Mouse (Mus musculus) kidney, embryonic 16.5 days (tissue): ENCODE measurements around the gene Cacna1d. TPM values are rescaled to one million over a fixed set of nuclear protein-coding genes. Genes with fewer than 3 reads are reported as not detected.

Source experiments
- ATAC-seq: fragments of 200-750 bp; cut with Nextera tagmentation; 2 replicates; pipeline ENCODE4 v1.8.0; 2017; ENCODE audit warnings: moderate TSS enrichment; ENCODE audit not compliant: low FRiP score, low TSS enrichment
- H3K27ac ChIP-seq: fragments of 300-500 bp; sonication (generic); 2 replicates; pipeline ENCODE4 v1.5.1; 2014; ENCODE audit warnings: low read length
- H3K27me3 ChIP-seq: fragments of 300-500 bp; sonication (generic); 2 replicates; pipeline ENCODE4 v1.6.1; 2014; ENCODE audit warnings: low read length, control low read depth, mixed read lengths; ENCODE audit not compliant: insufficient read depth
- H3K36me3 ChIP-seq: fragments of 300-500 bp; sonication (generic); 2 replicates; pipeline ENCODE4 v1.6.1; 2014; ENCODE audit warnings: low read length, control low read depth, mixed read lengths; ENCODE audit not compliant: insufficient read depth
- H3K4me1 ChIP-seq: fragments of 300-500 bp; sonication (generic); 2 replicates; pipeline ENCODE4 v1.6.1; 2014; ENCODE audit warnings: low read length, control low read depth, mixed read lengths; ENCODE audit not compliant: insufficient read depth
- H3K4me2 ChIP-seq: fragments of 300-500 bp; sonication (generic); replicated peaks from 2 replicates; pipeline ENCODE4 v1.6.1; 2014; ENCODE audit warnings: low read depth, low read length
- H3K4me3 ChIP-seq: fragments of 300-500 bp; sonication (generic); 2 replicates; pipeline ENCODE4 v1.5.1; 2014; ENCODE audit warnings: mild to moderate bottlenecking, low read length
- H3K9ac ChIP-seq: fragments of 300-500 bp; sonication (generic); replicated peaks from 2 replicates; pipeline ENCODE4 v1.6.1; 2014; ENCODE audit warnings: low read length
- H3K9me3 ChIP-seq: fragments of 300-500 bp; sonication (generic); 2 replicates; pipeline ENCODE4 v1.6.1; 2016; ENCODE audit warnings: low read length, control low read depth
- WGBS: fragments of 180-500 bp; shearing (Covaris S2); extraction: QIAGEN DNeasy Blood & Tissue Kit; methylation state at CpG from one replicate; pipeline ENCODE4 v1.1.7; 2014; 5-methylcytosine and 5-hydroxymethylcytosine counted together
- polyA plus RNA-seq: library from polyadenylated mRNA; unstranded; fragments of >200 nt; fragmentation: Nextera tagmentation; extraction: Ambion mirVana; gene quantifications from 2 replicates; pipeline ENCODE4 v1.2.1, GENCODE M21; 2015

The Cacna1d gene
- polyA plus RNA-seq, 1 experiment from 2014 or later, result 3.0 TPM

- H3K27ac ChIP-seq, result no peak overlapping the region
- H3K36me3 ChIP-seq, result no peaks in the 10 kb centered on the region
- H3K4me3 ChIP-seq, result no peak overlapping the region
- H3K9me3 ChIP-seq, result no peaks in the 10 kb centered on the region
- no peak overlapping the region for H3K4me2 ChIP-seq
- H3K9ac ChIP-seq, result no peak overlapping the region
- 84% methylated on average over 2 of the region's 2 CpGs for WGBS
- ATAC-seq, result no peak
- no peaks in the 10 kb centered on the region for H3K4me1 ChIP-seq
- H3K27me3 ChIP-seq, result no peaks in the 10 kb centered on the region
These were observed 274.1 kb downstream of the Cacna1d start for GRCm38 (mm10) chr14:30217124-30217523.

GRCm38 (mm10) chr14:30208156-30208555 lies 283.1 kb downstream of the Cacna1d start:
- Histone ChIP-seq H3K4me3 (no peak overlapping the region), H3K27me3 (no peaks in the 10 kb centered on the region), H3K36me3 (no peaks in the 10 kb centered on the region), H3K9me3 (no peaks in the 10 kb centered on the region; the same call in 1 of the 2 replicates), H3K4me2 (no peak overlapping the region), H3K27ac (no peak overlapping the region), H3K4me1 (no peaks in the 10 kb centered on the region), H3K9ac (no peak overlapping the region)
- no peak for ATAC-seq

DNA sequence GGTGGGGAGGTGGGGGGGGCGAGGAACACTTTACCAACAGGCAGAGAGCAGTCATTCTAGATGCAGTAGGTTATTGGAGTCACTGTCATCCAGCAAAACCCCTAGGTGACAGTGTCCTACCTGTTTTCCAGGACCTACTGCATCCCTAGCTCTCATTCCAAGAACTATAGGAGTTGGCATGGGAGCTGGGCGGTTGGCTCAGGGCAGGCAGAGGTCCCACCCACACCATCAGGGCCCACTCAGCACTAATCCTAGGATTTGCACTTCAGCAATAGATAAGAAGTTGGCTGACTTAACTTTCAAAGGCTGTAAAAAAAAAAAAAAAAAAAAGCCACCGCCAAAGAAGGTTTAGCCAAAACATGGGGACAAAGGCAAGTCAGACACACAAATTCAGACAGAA lies 285.4 kb downstream of the Cacna1d start:
- Histone ChIP-seq H3K9me3 (no peaks in the 10 kb centered on the region; the same call in 1 of the 2 replicates), H3K4me2 (no peak overlapping the region), H3K4me3 (no peak overlapping the region), H3K27ac (no peak overlapping the region), H3K4me1 (no peaks in the 10 kb centered on the region), H3K27me3 (no peaks in the 10 kb centered on the region), H3K36me3 (no peaks in the 10 kb centered on the region), H3K9ac (no peak overlapping the region)
- WGBS, result 78% methylated on average over 3 of the region's 3 CpGs
- ATAC-seq, result no peak

- H3K4me2 ChIP-seq, result no peak overlapping the region
- H3K36me3 ChIP-seq, result no peaks in the 10 kb centered on the region
- no peaks in the 10 kb centered on the region for H3K27me3 ChIP-seq
- ATAC-seq, result no peak
- H3K4me3 ChIP-seq, result no peak overlapping the region
- H3K9me3 ChIP-seq, result no peaks in the 10 kb centered on the region; the same call in 1 of the 2 replicates
- no peak overlapping the region for H3K9ac ChIP-seq
- H3K4me1 ChIP-seq, result no peaks in the 10 kb centered on the region
- H3K27ac ChIP-seq, result no peak overlapping the region
- WGBS, result 86% methylated on average over 1 of the region's 1 CpGs
These were observed 286.7 kb downstream of the Cacna1d start for GRCm38 (mm10) chr14:30204526-30204925.

DNA sequence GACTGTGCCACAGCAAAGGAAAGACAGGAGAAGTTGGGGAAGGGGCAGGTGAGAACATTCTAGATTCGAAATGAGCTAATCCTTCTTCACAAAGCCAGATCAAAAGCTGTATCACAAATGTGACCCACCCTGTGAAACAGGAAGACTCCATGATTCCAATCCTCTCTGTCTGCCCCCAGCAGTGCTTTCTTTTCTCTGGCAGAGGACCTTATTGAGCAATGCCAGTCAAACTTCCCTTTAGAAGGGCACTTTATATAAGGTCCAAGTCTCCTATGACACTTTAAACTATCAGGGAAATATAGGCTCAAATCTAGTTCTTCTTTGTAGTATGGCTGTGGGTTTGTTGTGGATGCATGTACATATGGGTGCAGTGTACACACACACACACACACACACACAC lies 290.9 kb downstream of the Cacna1d start:
- Histone ChIP-seq H3K27ac (no peak overlapping the region), H3K9ac (no peak overlapping the region), H3K4me1 (no peaks in the 10 kb centered on the region), H3K36me3 (no peaks in the 10 kb centered on the region), H3K4me2 (no peak overlapping the region), H3K4me3 (no peak overlapping the region), H3K9me3 (no peaks in the 10 kb centered on the region), H3K27me3 (no peaks in the 10 kb centered on the region)
- WGBS, result 92% methylated on average over 1 of the region's 1 CpGs
- no peak for ATAC-seq

GRCm38 (mm10) chr14:30198882-30199281 lies 292.4 kb downstream of the Cacna1d start:
- no peak for ATAC-seq
- Histone ChIP-seq H3K9ac (no peak overlapping the region), H3K9me3 (no peaks in the 10 kb centered on the region), H3K4me3 (no peak overlapping the region), H3K4me2 (no peak overlapping the region), H3K36me3 (no peaks in the 10 kb centered on the region), H3K27me3 (no peaks in the 10 kb centered on the region), H3K27ac (no peak overlapping the region), H3K4me1 (no peaks in the 10 kb centered on the region)
- WGBS, result 77% methylated on average over 3 of the region's 3 CpGs

- no peak overlapping the region for H3K4me3 ChIP-seq
- H3K9ac ChIP-seq, result no peak overlapping the region
- ATAC-seq, result no peak
- H3K27ac ChIP-seq, result no peak overlapping the region
- H3K36me3 ChIP-seq, result no peaks in the 10 kb centered on the region
- no peaks in the 10 kb centered on the region for H3K27me3 ChIP-seq
- no peaks in the 10 kb centered on the region for H3K9me3 ChIP-seq
- no peaks in the 10 kb centered on the region for H3K4me1 ChIP-seq
- 71% methylated on average over 4 of the region's 4 CpGs for WGBS
- no peak overlapping the region for H3K4me2 ChIP-seq
These were observed 293.1 kb downstream of the Cacna1d start for GRCm38 (mm10) chr14:30198116-30198515.

GRCm38 (mm10) chr14:30196959-30197358 lies 294.3 kb downstream of the Cacna1d start:
- Histone ChIP-seq H3K9me3 (no peaks in the 10 kb centered on the region), H3K4me2 (no peak overlapping the region), H3K27me3 (no peaks in the 10 kb centered on the region), H3K4me1 (no peaks in the 10 kb centered on the region), H3K9ac (no peak overlapping the region), H3K27ac (no peak overlapping the region), H3K36me3 (no peaks in the 10 kb centered on the region), H3K4me3 (no peak overlapping the region)
- no peak for ATAC-seq
- 81% methylated on average over 1 of the region's 1 CpGs for WGBS

- no peak overlapping the region for H3K9ac ChIP-seq
- H3K4me2 ChIP-seq, result no peak overlapping the region
- WGBS, result 57% methylated on average over 5 of the region's 5 CpGs
- no peaks in the 10 kb centered on the region for H3K36me3 ChIP-seq
- H3K4me3 ChIP-seq, result no peak overlapping the region
- H3K27me3 ChIP-seq, result no peaks in the 10 kb centered on the region
- no peak for ATAC-seq
- no peak overlapping the region for H3K27ac ChIP-seq
- H3K4me1 ChIP-seq, result no peaks in the 10 kb centered on the region
- H3K9me3 ChIP-seq, result no peaks in the 10 kb centered on the region
These were observed 295.0 kb downstream of the Cacna1d start for GRCm38 (mm10) chr14:30196235-30196634.

DNA sequence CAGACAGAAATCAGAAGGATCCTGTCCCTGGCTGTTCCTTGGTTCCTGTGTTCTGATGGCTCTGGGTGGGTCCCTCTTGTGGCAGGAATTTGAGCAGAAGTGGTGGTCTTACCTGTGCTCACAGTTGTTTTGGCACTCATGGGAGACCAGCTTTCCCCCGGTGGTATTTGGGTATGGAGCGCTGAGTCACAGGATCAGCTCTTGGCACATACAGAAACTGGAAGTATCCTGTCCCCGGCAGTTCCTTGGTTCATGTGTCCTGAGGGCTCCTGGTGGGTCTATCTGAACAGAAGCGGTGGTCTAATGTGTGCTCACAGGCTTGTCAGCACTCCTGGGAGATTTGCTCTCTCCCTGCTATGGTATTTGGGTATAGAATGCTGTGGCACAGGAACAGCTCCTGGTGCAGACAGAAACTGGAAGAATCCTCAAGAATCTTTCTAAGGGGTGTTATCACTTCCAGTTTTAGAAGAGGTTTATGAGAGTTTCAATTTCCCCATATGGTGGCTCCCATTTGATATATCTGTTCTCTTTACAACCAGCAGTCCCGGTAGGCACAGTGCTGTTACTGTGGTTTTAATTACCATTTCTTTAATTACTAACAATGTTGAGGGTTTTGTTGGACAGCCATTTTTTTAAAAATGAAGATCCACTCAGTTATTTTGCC lies 300.8 kb downstream of the Cacna1d start:
- Histone ChIP-seq H3K27ac (no peak overlapping the region), H3K9me3 (no peaks in the 10 kb centered on the region), H3K36me3 (no peaks in the 10 kb centered on the region), H3K4me2 (no peak overlapping the region), H3K4me3 (no peak overlapping the region), H3K9ac (no peak overlapping the region), H3K4me1 (no peaks in the 10 kb centered on the region), H3K27me3 (no peaks in the 10 kb centered on the region)
- ATAC-seq, result no peak
- 84% methylated on average over 5 of the region's 5 CpGs for WGBS
